Mouse (Mus musculus) ES-E14 (cell line): ENCODE measurements around the gene Pvr. TPM values are rescaled to one million over a fixed set of nuclear protein-coding genes. Genes with fewer than 3 reads are reported as not detected.

Source experiments
- DNase-seq: peaks from one replicate; pipeline ENCODE4 v3.0.0-alpha.2; 2013; ENCODE audit warnings: low read depth, low spot score
- H3K27ac ChIP-seq: 2 replicates; pipeline ENCODE4 v1.5.1; 2012; ENCODE audit warnings: low read depth, mild to moderate bottlenecking, low read length, moderate library complexity, mixed read lengths; ENCODE audit not compliant: poor library complexity, insufficient read depth, severe bottlenecking
- H3K36me3 ChIP-seq: 2 replicates; pipeline ENCODE4 v1.6.1; 2012; ENCODE audit warnings: mild to moderate bottlenecking, low read length, moderate library complexity, mixed read lengths; ENCODE audit not compliant: control insufficient read depth, poor library complexity, insufficient read depth, severe bottlenecking
- H3K4me1 ChIP-seq, 2 experiments: fragments of 150-350 bp in 1 of 2; sonication (generic) in 1 of 2; 2 replicates each; pipeline ENCODE4 v1.6.1; 2012; ENCODE audit warnings: low read length in 2 of 2, mild to moderate bottlenecking in 1 of 2, mixed read lengths in 1 of 2; ENCODE audit not compliant: control insufficient read depth in 2 of 2, insufficient read depth in 2 of 2, poor library complexity in 1 of 2
- H3K4me3 ChIP-seq, 2 experiments: fragments of 150-350 bp in 1 of 2; sonication (generic) in 1 of 2; 2 replicates each; pipeline ENCODE4 v1.5.1; 2012; ENCODE audit warnings: low read length in 2 of 2, low read depth in 1 of 2, mild to moderate bottlenecking in 1 of 2, mixed read lengths in 1 of 2; ENCODE audit not compliant: insufficient read depth in 1 of 2, poor library complexity in 1 of 2, severe bottlenecking in 1 of 2
- H3K9ac ChIP-seq: 2 replicates; pipeline ENCODE4 v1.6.1; 2012; ENCODE audit warnings: low read depth, mild to moderate bottlenecking, low read length, mixed read lengths; ENCODE audit not compliant: poor library complexity, insufficient read depth, severe bottlenecking
- H3K9me3 ChIP-seq: fragments of 150-350 bp; sonication (generic); 2 replicates; pipeline ENCODE4 v1.6.1; 2012; ENCODE audit warnings: low read depth, mild to moderate bottlenecking, low read length; ENCODE audit not compliant: control insufficient read depth, insufficient read depth
- CHD2 ChIP-seq: IDR thresholded peaks from 2 replicates; pipeline ENCODE4 v1.6.1; 2014; ENCODE audit warnings: mild to moderate bottlenecking, low read depth, low read length, inconsistent platforms
- HCFC1 ChIP-seq: IDR thresholded peaks from 2 replicates; pipeline ENCODE4 v1.6.1; 2012; ENCODE audit warnings: low read length, inconsistent platforms, borderline replicate concordance; ENCODE audit not compliant: insufficient read depth
- MAFK ChIP-seq: IDR thresholded peaks from 2 replicates; pipeline ENCODE4 v1.6.1; 2014; ENCODE audit warnings: mild to moderate bottlenecking, low read depth, low read length, inconsistent platforms; ENCODE audit not compliant: insufficient read depth
- ZC3H11A ChIP-seq: IDR thresholded peaks from 2 replicates; pipeline ENCODE4 v1.6.1; 2012; ENCODE audit warnings: low read depth, mild to moderate bottlenecking, inconsistent platforms, low read length, borderline replicate concordance
- ZNF384 ChIP-seq: IDR thresholded peaks from 2 replicates; pipeline ENCODE4 v1.6.1; 2012; ENCODE audit warnings: low read depth, low read length, inconsistent platforms
- in situ Hi-C, 2 experiments: fragments of 600-800 bp; cut with MboI; formaldehyde crosslinking; loops; one replicate each; pipeline ENCODE4 v1.15.1; 2025; ENCODE audit warnings: low sequenced_read_pairs in 2 of 2, inconsistent platforms in 1 of 2; ENCODE audit not compliant: unreplicated experiment in 2 of 2
- total RNA-seq: library from RNA; depleted of rRNA; stranded (reverse); fragments of 300-350 nt; gene quantifications from 2 replicates; pipeline ENCODE4 v1.2.3, GENCODE M21; 2012

Gene Pvr
- total RNA-seq, 1 experiment = 38.6 TPM

GRCm38 (mm10) chr7:19866490-19866889, 54.5 kb downstream of the Pvr start:
- TF ChIP-seq ZNF384 (no peak), CHD2 (no peak), MAFK (no peak), HCFC1 (no peak), ZC3H11A (no peak)

GRCm38 (mm10) chr7:19865246-19866036, 55.5 kb downstream of the Pvr start:
- DNase-seq = no peak
- H3K36me3 ChIP-seq = no peaks in the 10 kb centered on the region
- peaks cover 0 to 8% of the 10 kb centered on the region in 2 experiments; a peak in 1 of 4 replicates for H3K4me1 ChIP-seq
- no peak overlapping the region for H3K27ac ChIP-seq
- in situ Hi-C loops = no loop called here
- no peak overlapping the region for H3K4me3 ChIP-seq
- TF ChIP-seq HCFC1 = no peak
- no peak for TF ChIP-seq CHD2
- no peak for TF ChIP-seq MAFK
- TF ChIP-seq ZNF384 = no peak
- TF ChIP-seq ZC3H11A = no peak
- H3K9me3 ChIP-seq = no peaks in the 10 kb centered on the region
- H3K9ac ChIP-seq = no peak overlapping the region

More at GRCm38 (mm10) chr7:19866490-19866889, 54.5 kb downstream of the Pvr start:
- Histone ChIP-seq H3K36me3 (no peaks in the 10 kb centered on the region), H3K9me3 (no peaks in the 10 kb centered on the region), H3K4me1 (peaks cover 0 to 14% of the 10 kb centered on the region in 2 experiments; a peak in 2 of 4 replicates), H3K4me3 (no peak overlapping the region), H3K9ac (no peak overlapping the region), H3K27ac (no peak overlapping the region)
- in situ Hi-C loops = no loop called here
- no peak for DNase-seq

DNA sequence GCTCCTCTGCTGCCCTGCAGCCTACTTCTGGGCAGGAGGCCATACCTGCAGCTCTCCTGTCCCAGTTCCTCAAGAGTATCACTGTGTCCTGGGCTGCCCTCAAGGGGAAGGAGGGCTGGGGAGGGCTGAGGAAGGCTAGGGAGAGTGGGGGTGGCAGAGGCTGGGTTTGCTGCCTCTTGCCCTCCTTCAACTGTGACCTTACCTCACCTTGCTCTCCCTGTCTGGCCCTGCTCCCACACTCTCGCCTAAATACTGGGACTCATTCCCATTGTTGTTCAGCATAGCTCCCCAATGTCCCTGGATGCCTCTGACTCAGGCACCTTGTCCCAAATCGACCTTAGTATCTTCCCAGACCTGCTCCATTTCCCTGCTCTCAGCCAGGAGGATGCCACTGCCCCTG, 56.7 kb downstream of the Pvr start:
- H3K4me1 ChIP-seq = peaks cover 0 to 9% of the 10 kb centered on the region in 2 experiments; a peak in 1 of 4 replicates
- in situ Hi-C loops = no loop called here
- H3K4me3 ChIP-seq = no peak overlapping the region
- no peak overlapping the region for H3K27ac ChIP-seq
- DNase-seq = no peak
- no peaks in the 10 kb centered on the region for H3K36me3 ChIP-seq
- H3K9ac ChIP-seq = no peak overlapping the region
- no peaks in the 10 kb centered on the region for H3K9me3 ChIP-seq
- TF ChIP-seq ZNF384 = no peak
- TF ChIP-seq CHD2 = no peak
- TF ChIP-seq MAFK = no peak
- no peak for TF ChIP-seq ZC3H11A
- TF ChIP-seq HCFC1 = no peak

GRCm38 (mm10) chr7:19861199-19861598, 59.8 kb downstream of the Pvr start, which contains the start of gene Ceacam16:
Gene Ceacam16, minus strand, starts transcription at chr7:19861299.
- H3K4me1 ChIP-seq = peaks cover 0 to 9% of the 10 kb centered on the region in 2 experiments; a peak in 1 of 4 replicates
- no peak within 1 kb of the TSS for H3K9ac ChIP-seq
- no peak within 1 kb of the TSS for H3K4me3 ChIP-seq
- DNase-seq = no peak
- no peaks in the 10 kb centered on the region for H3K9me3 ChIP-seq
- H3K36me3 ChIP-seq = no peaks in the 10 kb centered on the region
- in situ Hi-C loops = no loop called here
- TF ChIP-seq ZC3H11A = no peak
- TF ChIP-seq MAFK = no peak
- TF ChIP-seq CHD2 = no peak
- no peak for TF ChIP-seq HCFC1
- TF ChIP-seq ZNF384 = no peak
- H3K27ac ChIP-seq = no peak within 1 kb of the TSS

DNA sequence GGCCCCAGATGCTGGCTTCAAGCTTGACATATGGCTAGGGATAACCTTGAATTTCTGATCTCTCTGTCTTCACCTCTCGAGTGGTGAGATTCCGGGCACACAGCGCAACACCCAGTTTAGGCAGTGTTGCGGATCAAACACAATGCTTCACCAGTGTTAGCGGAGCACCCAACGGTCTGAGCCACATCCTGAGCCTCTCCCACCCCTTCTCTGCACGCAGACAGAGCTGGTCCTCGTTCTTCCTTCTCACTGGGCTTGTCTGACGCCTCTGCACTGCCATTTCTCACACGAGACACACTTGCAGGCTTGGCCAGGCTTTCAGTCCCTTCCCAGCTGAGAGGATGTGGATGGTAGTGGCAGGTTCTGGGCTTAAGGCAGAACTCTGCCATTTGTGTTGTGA, 61.2 kb downstream of the Pvr start:
- in situ Hi-C loops = no loop called here
- no peaks in the 10 kb centered on the region for H3K36me3 ChIP-seq
- no peak for TF ChIP-seq CHD2
- no peak for TF ChIP-seq MAFK
- H3K4me3 ChIP-seq = no peak overlapping the region
- no peak overlapping the region for H3K27ac ChIP-seq
- DNase-seq = no peak
- H3K9me3 ChIP-seq = no peaks in the 10 kb centered on the region
- H3K4me1 ChIP-seq = peaks cover 0 to 4% of the 10 kb centered on the region in 2 experiments; a peak in 1 of 4 replicates
- no peak overlapping the region for H3K9ac ChIP-seq
